Mouse (Mus musculus) kidney, adult 2 months (tissue): ENCODE data around the gene Hoxd3. TPM values are rescaled to one million over a fixed set of nuclear protein-coding genes. Genes with fewer than 3 reads are reported as not detected.

ENCODE experiments used
- DNase-seq: peaks from one replicate; pipeline ENCODE4 v3.0.0; 2021
- H3K27ac ChIP-seq: fragments of 200-500 bp; 2 replicates; pipeline ENCODE4 v1.5.1; 2012; ENCODE audit warnings: low read depth, low read length, control low read depth, inconsistent platforms; ENCODE audit not compliant: insufficient read depth
- H3K27me3 ChIP-seq: fragments of 200-500 bp; replicated peaks from 2 replicates; pipeline ENCODE4 v1.6.1; 2012; ENCODE audit warnings: mild to moderate bottlenecking, moderate library complexity, low read length, inconsistent platforms; ENCODE audit not compliant: control insufficient read depth, insufficient read depth
- H3K36me3 ChIP-seq: fragments of 200-500 bp; 2 replicates; pipeline ENCODE4 v1.6.1; 2012; ENCODE audit warnings: mild to moderate bottlenecking, moderate library complexity, low read length, inconsistent platforms; ENCODE audit not compliant: control insufficient read depth, insufficient read depth
- H3K4me1 ChIP-seq: fragments of 200-500 bp; 2 replicates; pipeline ENCODE4 v1.6.1; 2011; ENCODE audit warnings: low read length; ENCODE audit not compliant: control insufficient read depth, insufficient read depth
- H3K4me3 ChIP-seq: fragments of 200-500 bp; 2 replicates; pipeline ENCODE4 v1.5.1; 2011; ENCODE audit warnings: mild to moderate bottlenecking, low read depth, low read length, control low read depth; ENCODE audit not compliant: insufficient read depth
- CTCF ChIP-seq: fragments of 200-500 bp; conservative IDR thresholded peaks from 2 replicates; pipeline ENCODE4 v1.5.1; 2011; ENCODE audit warnings: low read depth, mild to moderate bottlenecking, control low read depth, low read length, moderate library complexity, mixed read lengths; ENCODE audit not compliant: insufficient read depth, insufficient read length
- POLR2A ChIP-seq: fragments of 200-500 bp; IDR thresholded peaks from one replicate; pipeline ENCODE4 v1.6.1; 2011; ENCODE audit warnings: low read depth, low read length, control low read depth
- WGBS: fragments of 180-500 bp; shearing (Covaris S2); methylation state at CpG from one replicate; pipeline ENCODE4 v1.1.7; 2018; 5-methylcytosine and 5-hydroxymethylcytosine counted together
- polyA plus RNA-seq: library from polyadenylated mRNA; depleted of rRNA; stranded (reverse); fragments of >200 nt; gene quantifications from 2 replicates; pipeline ENCODE4 v1.2.3, GENCODE M21; 2012

Hoxd3 gene
- polyA plus RNA-seq, 1 experiment, result 10.7 TPM

GRCm38 (mm10) chr2:74732513-74733316 lies 21.0 kb downstream of the Hoxd3 start:
- peak; percentile 54 for DNase-seq
- TF ChIP-seq POLR2A, result no peak
- TF ChIP-seq CTCF, result no peak
- 16% methylated on average over 52 of the region's 52 CpGs for WGBS
- Histone ChIP-seq H3K27me3 (no peaks in the 10 kb centered on the region), H3K4me3 (peak overlapping the region; percentile 24; the same call in 1 of the 2 replicates), H3K27ac (peak overlapping the region; percentile 24; the same call in 1 of the 2 replicates), H3K4me1 (no peaks in the 10 kb centered on the region), H3K36me3 (no peaks in the 10 kb centered on the region)

DNA sequence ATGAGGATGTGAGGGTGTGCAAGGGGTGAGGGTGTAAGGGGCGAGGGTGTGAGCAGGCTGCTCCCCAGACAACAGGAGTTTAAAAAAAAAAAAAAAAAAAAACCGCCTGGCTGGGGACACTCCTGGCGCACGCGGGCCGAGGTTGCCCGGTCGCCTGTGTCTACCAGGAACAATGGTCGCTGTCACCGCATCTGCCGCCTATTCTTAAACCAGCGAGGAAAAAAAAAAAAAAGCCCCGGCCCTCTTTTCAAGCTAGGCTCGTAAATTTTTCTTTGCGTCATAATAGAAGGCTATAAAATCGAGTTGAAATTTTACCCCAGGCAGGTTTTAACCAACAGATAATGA lies 21.6 kb downstream of the Hoxd3 start:
- Histone ChIP-seq H3K4me3 (no peak overlapping the region), H3K4me1 (no peaks in the 10 kb centered on the region)
- TF ChIP-seq POLR2A, result no peak
- no peak for TF ChIP-seq CTCF

GRCm38 (mm10) chr2:74733765-74734164 lies 22.0 kb downstream of the Hoxd3 start:
- Histone ChIP-seq H3K27me3 (no peaks in the 10 kb centered on the region), H3K4me1 (peaks cover under 1% of the 10 kb centered on the region; the same call in 1 of the 2 replicates), H3K36me3 (no peaks in the 10 kb centered on the region), H3K4me3 (no peak overlapping the region), H3K27ac (no peak overlapping the region)
- TF ChIP-seq POLR2A (no peak), CTCF (no peak)
- 69% methylated on average over 6 of the region's 6 CpGs for WGBS
- no peak for DNase-seq

More for the DNA sequence above, 21.6 kb downstream of the Hoxd3 start:
- no peak for DNase-seq
- H3K36me3 ChIP-seq, result no peaks in the 10 kb centered on the region
- H3K27ac ChIP-seq, result no peak overlapping the region
- WGBS, result 23% methylated on average over 16 of the region's 16 CpGs
- no peaks in the 10 kb centered on the region for H3K27me3 ChIP-seq

DNA sequence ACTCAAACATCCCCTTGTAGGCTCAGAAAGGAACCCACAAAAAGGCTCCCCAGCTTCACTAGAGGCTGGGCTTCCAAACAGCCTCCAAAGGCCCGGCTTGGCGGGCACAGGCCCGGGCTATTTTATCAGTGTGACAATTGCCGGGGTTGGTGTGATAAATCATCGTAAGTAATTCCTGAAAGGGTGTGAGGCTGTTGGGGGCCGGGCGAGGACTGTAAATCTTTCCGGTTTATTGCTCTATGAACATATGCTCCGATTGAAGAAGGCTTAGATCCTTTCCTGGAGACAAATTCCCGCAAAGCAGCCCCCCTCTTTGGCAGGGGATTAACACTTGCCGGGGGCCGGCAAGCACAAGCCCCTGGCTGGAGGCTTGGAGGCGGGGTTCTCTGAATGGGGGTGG lies 22.7 kb downstream of the Hoxd3 start:
- TF ChIP-seq POLR2A (no peak), CTCF (no peak)

GRCm38 (mm10) chr2:74734996-74735811 lies 23.5 kb downstream of the Hoxd3 start:
- H3K4me1 ChIP-seq, result peaks cover 5% of the 10 kb centered on the region; the same call in 1 of the 2 replicates
- no peak for DNase-seq
- no peaks in the 10 kb centered on the region for H3K36me3 ChIP-seq
- no peaks in the 10 kb centered on the region for H3K27me3 ChIP-seq
- H3K27ac ChIP-seq, result no peak overlapping the region
- H3K4me3 ChIP-seq, result no peak overlapping the region
- TF ChIP-seq CTCF (no peak), POLR2A (no peak)
- 75% methylated on average over 27 of the region's 27 CpGs for WGBS

More for the DNA sequence above, 22.7 kb downstream of the Hoxd3 start:
- Histone ChIP-seq H3K36me3 (no peaks in the 10 kb centered on the region), H3K4me1 (peaks cover 5% of the 10 kb centered on the region; the same call in 1 of the 2 replicates), H3K27ac (no peak overlapping the region), H3K4me3 (no peak overlapping the region), H3K27me3 (no peaks in the 10 kb centered on the region)
- no peak for DNase-seq
- WGBS, result 75% methylated on average over 13 of the region's 13 CpGs

- 62% methylated on average over 42 of the region's 42 CpGs for WGBS
- H3K4me1 ChIP-seq, result peaks cover 5% of the 10 kb centered on the region; the same call in 1 of the 2 replicates
- TF ChIP-seq POLR2A (no peak), CTCF (no peak)
- no peaks in the 10 kb centered on the region for H3K36me3 ChIP-seq
- no peak overlapping the region for H3K4me3 ChIP-seq
- no peak overlapping the region for H3K27ac ChIP-seq
- no peaks in the 10 kb centered on the region for H3K27me3 ChIP-seq
- DNase-seq, result no peak
Observed at GRCm38 (mm10) chr2:74735851-74736687, 24.3 kb downstream of the Hoxd3 start.
